8 mouse cellular contexts compared by ENCODE assay signal in the genomic region with DNA sequence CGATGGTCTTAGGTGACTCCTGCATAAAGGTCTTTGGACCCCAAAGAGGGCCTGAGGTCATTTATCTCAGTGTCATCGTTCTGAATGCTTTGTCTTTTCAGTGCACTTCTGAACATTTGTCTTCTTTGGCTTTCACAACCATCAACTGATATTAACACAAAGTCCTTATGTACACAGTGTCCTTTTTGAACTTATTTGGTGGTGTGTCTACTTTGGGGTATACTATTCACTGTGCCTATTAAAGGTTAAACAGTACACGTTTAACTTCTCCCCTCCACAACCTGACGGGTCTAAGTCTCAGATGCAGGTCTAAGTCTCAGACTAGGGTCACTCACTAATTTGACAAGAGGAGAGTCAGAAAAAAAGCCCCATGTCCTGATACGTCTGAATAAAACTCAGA. TPM values are rescaled to one million over a fixed set of nuclear protein-coding genes. Genes with fewer than 3 reads are reported as not detected.
DNase-seq lines count a peak whose midpoint lies in the region; ATAC-seq and TF ChIP-seq lines count a peak whose summit lies in the region.

No protein-coding gene starts in this region.

- H3K4me3 ChIP-seq in erythroblast, embryonic 14.5 days (replicated peaks): peak overlapping the region; percentile 79
- H3K4me3 ChIP-seq in spleen, adult 2 months (ENCODE audit: extremely low read depth, insufficient read depth, insufficient read length): peak overlapping the region; percentile 67
- H3K4me3 ChIP-seq in liver, embryonic 12.5 days: peak overlapping the region; percentile 92

- H3K9ac ChIP-seq in liver, embryonic 12.5 days: peak overlapping the region; percentile 89

- 17% methylated on average over 5 of the region's 5 CpGs for WGBS in spleen, adult 2 months
- WGBS in liver, embryonic 12.5 days (ENCODE audit: insufficient replicate concordance): 4% methylated on average over 5 of the region's 5 CpGs

- no peak overlapping the region; the same call in 1 of the 2 replicates for H3K27ac ChIP-seq in spleen, adult 2 months (ENCODE audit: insufficient read depth, low read length)
- H3K27ac ChIP-seq in liver, embryonic 12.5 days: peak overlapping the region; percentile 94

- H3K4me1 ChIP-seq in erythroblast, embryonic 14.5 days (ENCODE audit: control insufficient read depth): peaks cover 44% of the 10 kb centered on the region
- peaks cover 14% of the 10 kb centered on the region for H3K4me1 ChIP-seq in spleen, adult 2 months (ENCODE audit: control insufficient read depth, insufficient read depth, insufficient read length)
- H3K4me1 ChIP-seq in liver, embryonic 12.5 days: peaks cover 48% of the 10 kb centered on the region

- peak overlapping the region; percentile 69 for H3K4me2 ChIP-seq in liver, embryonic 12.5 days

- H3K36me3 ChIP-seq in erythroblast, embryonic 14.5 days (ENCODE audit: control insufficient read depth): peaks cover 54% of the 10 kb centered on the region
- peaks cover 4% of the 10 kb centered on the region for H3K36me3 ChIP-seq in spleen, adult 2 months (ENCODE audit: control insufficient read depth, insufficient read depth, low read length)
- H3K36me3 ChIP-seq in liver, embryonic 12.5 days: peaks cover 42% of the 10 kb centered on the region

- no peak for ATAC-seq in erythroblast, adult 5-6 weeks (replicated peaks; ENCODE audit: low FRiP score, poor library complexity, severe bottlenecking)
- no peak for ATAC-seq in liver, embryonic 12.5 days

- TF ChIP-seq POLR2A in spleen, adult 2 months (IDR thresholded peaks at IDR 0.05; ENCODE audit: low read depth, low read length): no peak

- H3K27me3 ChIP-seq in erythroblast, embryonic 14.5 days (ENCODE audit: control insufficient read depth): no peaks in the 10 kb centered on the region
- H3K27me3 ChIP-seq in spleen, adult 2 months (ENCODE audit: control insufficient read depth, insufficient read depth, low read length): no peaks in the 10 kb centered on the region
- H3K27me3 ChIP-seq in liver, embryonic 12.5 days (replicated peaks): no peaks in the 10 kb centered on the region

- DNase-seq in spleen, adult 2 months (ENCODE audit: low read depth in 1 of 2, low spot score in 2 of 2): no peak
- no peak for DNase-seq in spleen, adult 12 weeks (ENCODE audit: low spot score)
- no peak for DNase-seq in right cerebral cortex, postnatal 36 days (ENCODE audit: low spot score in 2 of 2)
- no peak for DNase-seq in adrenal gland, postnatal 14 days
- no peak for DNase-seq in kidney, postnatal 10 days

- no peak for TF ChIP-seq CTCF in spleen, adult 2 months (IDR thresholded peaks at IDR 0.05; ENCODE audit: extremely low read depth, insufficient read depth, insufficient read length, insufficient replicate concordance)

- no peaks in the 10 kb centered on the region for H3K9me3 ChIP-seq in erythroblast, embryonic 14.5 days (ENCODE audit: control insufficient read depth, low read length)
- no peaks in the 10 kb centered on the region for H3K9me3 ChIP-seq in liver, embryonic 12.5 days (replicated peaks)

RNA-seq across cellular contexts. Expression of a gene that starts 1.0 kb away (rescaled TPM):
- 0.54 and 0.81 TPM in 2 replicates for polyA plus RNA-seq in erythroblast, embryonic 14.5 days (2012)
- total RNA-seq in erythroblast, adult 5-6 weeks (2015; ENCODE audit: low replicate concordance): 7.9 and 23.6 TPM in 2 replicates
- total RNA-seq in erythroblast, adult 5-6 weeks (2017; ENCODE audit: low replicate concordance): 11.8 and 18.4 TPM in 2 replicates
- 11.7 and 14.0 TPM in 2 replicates for polyA plus RNA-seq in spleen, adult 2 months (2012; rRNA removed)
- polyA plus RNA-seq in liver, embryonic 12.5 days (2016; fragmentation: Nextera tagmentation; extraction: Ambion mirVana): 33.6 and 35.8 TPM in 2 replicates
- total RNA-seq in adrenal gland, postnatal 14 days (2021): 20.6 and 20.9 TPM in 2 replicates

RNA-seq across cellular contexts. Expression of a gene that starts 1.1 kb away (rescaled TPM):
- 0.02 and 0.11 TPM in 2 replicates for polyA plus RNA-seq in erythroblast, embryonic 14.5 days (2012)
- total RNA-seq in erythroblast, adult 5-6 weeks (2015; ENCODE audit: low replicate concordance): 12.3 and 13.6 TPM in 2 replicates
- 15.4 and 21.2 TPM in 2 replicates for total RNA-seq in erythroblast, adult 5-6 weeks (2017; ENCODE audit: low replicate concordance)
- polyA plus RNA-seq in spleen, adult 2 months (2012; rRNA removed): 5.0 and 5.2 TPM in 2 replicates
- 11.2 and 11.7 TPM in 2 replicates for polyA plus RNA-seq in liver, embryonic 12.5 days (2016; fragmentation: Nextera tagmentation; extraction: Ambion mirVana)
- 36.3 and 39.8 TPM in 2 replicates for total RNA-seq in adrenal gland, postnatal 14 days (2021)

RNA-seq across cellular contexts. Expression of a gene that starts 40.9 kb away (rescaled TPM):
- polyA plus RNA-seq in erythroblast, embryonic 14.5 days (2012): not detected in 2 replicates
- not detected in 2 replicates for total RNA-seq in erythroblast, adult 5-6 weeks (2015; ENCODE audit: low replicate concordance)
- under 0.01 TPM in 1 of 2 replicates, not detected in the other for total RNA-seq in erythroblast, adult 5-6 weeks (2017; ENCODE audit: low replicate concordance)
- polyA plus RNA-seq in spleen, adult 2 months (2012; rRNA removed): not detected in 2 replicates
- polyA plus RNA-seq in liver, embryonic 12.5 days (2016; fragmentation: Nextera tagmentation; extraction: Ambion mirVana): not detected in 2 replicates
- total RNA-seq in adrenal gland, postnatal 14 days (2021): 56.4 and 61.0 TPM in 2 replicates
